Mouse (Mus musculus) gastrocnemius, adult 8-10 months (tissue): Measurements from ENCODE around the gene Zfp629. TPM values are rescaled to one million over a fixed set of nuclear protein-coding genes. Genes with fewer than 3 reads are reported as not detected.
"Not testable (repeated sequence)": the region's sequence is repeated elsewhere in the genome, so short reads cannot be mapped to it uniquely, and the experiment has no call there.

ENCODE experiments used
- DNase-seq, 2 experiments: peaks; one replicate each; pipeline ENCODE4 v3.0.0; 2022; ENCODE audit warnings: low spot score in 2 of 2
- total RNA-seq, 4 experiments: library from RNA; stranded (reverse); gene quantifications; 2 replicates each; pipeline ENCODE4 v1.2.4; 2022

Zfp629 gene
- total RNA-seq: 1 to 10 TPM; 6.8 to 7.8 (median 7.4) TPM

GRCm38 (mm10) chr7:127614891-127615843 is at the start of gene Zfp629:
TSS of gene Zfp629 (minus strand) at chr7:127615797.
- peak; percentile 59 to 60 for DNase-seq

DNA sequence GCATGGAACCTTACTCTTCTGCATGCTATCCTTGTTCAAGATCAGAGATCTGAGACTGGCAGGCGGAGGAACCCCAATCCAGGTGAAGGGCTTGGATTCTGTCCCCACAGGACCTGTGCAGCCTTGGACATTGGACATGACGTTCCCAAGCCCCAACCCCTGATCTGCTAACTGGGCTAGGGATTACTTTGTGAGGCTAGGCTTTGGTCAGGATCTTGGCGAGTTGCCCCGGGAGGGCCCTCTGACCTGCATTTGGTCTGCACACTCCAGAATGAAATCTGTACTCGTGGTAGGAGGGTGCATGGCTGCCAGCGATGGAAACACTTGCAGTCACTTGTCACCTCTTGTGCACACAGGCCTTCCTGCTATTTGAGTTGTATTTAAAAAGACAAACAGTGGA is 47.3 kb upstream of the Zfp629 start:
- no peak for DNase-seq

- no peak for DNase-seq
These were observed 46.2 kb upstream of the Zfp629 start for GRCm38 (mm10) chr7:127661833-127662232.

GRCm38 (mm10) chr7:127660882-127661281 is 45.3 kb upstream of the Zfp629 start:
- DNase-seq: no peak

DNA sequence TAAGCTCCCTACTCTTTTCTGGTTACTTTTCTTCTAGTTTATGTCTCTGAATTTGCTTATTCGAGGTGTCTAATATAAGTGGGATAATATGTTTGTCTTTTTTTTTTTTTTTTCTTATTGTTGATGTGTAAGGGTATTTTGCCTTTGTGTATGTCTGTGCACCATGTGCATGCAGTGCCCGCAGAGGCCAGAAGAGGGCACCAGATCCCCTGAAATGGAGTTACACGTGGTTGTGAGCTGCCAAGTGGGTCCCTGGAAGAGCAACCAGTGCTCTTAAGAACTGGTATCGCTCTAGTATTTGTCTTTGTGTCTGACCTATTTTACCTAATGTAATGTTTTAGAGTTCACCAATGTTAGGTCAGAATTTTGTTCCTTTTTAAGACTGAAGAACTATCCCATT is 41.3 kb upstream of the Zfp629 start:
- peak; percentile 15 to 18 for DNase-seq

DNA sequence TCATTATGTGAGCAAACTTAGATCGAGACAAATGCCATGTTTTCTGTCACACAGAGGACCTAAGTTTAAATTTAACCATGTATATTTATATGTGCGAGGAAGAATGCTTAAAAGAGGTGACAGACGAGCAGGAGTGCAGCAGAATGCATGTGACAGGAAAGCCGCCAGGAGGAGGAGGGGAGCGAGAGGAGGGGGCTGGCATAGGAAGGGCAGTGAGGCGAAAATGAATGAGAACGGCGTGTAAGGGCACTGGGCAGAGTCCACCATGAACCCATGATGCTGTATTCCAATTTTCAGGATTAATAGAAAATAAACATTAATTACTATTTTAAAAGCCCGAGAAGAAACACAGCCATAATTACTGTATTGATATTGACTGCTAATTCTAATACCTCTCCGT is 38.7 kb upstream of the Zfp629 start:
- DNase-seq: no peak

DNA sequence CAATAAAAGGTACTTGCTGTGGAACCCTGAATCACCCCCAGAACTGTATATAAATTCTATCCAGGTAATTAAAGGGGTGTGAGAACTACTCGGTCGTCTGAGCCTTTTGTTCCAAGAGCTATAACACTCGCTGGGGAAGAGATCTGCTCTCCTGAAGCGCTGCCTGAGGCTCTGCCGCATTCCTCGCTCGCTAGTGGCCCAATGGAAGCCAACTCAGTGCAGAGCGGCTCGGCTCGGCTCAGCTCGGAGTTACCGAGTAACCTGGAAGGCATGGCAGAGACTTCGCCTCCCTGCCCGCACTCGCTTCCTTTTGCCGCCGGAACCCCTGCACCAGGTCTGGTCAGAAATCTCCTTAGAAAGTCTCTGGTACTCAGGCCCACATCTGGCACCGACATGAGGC is 36.5 kb upstream of the Zfp629 start:
- no peak for DNase-seq

GRCm38 (mm10) chr7:127651624-127652023 is 36.0 kb upstream of the Zfp629 start:
- DNase-seq: no peak

- DNase-seq: no peak
These were observed 33.6 kb upstream of the Zfp629 start for GRCm38 (mm10) chr7:127649206-127649605.

DNA sequence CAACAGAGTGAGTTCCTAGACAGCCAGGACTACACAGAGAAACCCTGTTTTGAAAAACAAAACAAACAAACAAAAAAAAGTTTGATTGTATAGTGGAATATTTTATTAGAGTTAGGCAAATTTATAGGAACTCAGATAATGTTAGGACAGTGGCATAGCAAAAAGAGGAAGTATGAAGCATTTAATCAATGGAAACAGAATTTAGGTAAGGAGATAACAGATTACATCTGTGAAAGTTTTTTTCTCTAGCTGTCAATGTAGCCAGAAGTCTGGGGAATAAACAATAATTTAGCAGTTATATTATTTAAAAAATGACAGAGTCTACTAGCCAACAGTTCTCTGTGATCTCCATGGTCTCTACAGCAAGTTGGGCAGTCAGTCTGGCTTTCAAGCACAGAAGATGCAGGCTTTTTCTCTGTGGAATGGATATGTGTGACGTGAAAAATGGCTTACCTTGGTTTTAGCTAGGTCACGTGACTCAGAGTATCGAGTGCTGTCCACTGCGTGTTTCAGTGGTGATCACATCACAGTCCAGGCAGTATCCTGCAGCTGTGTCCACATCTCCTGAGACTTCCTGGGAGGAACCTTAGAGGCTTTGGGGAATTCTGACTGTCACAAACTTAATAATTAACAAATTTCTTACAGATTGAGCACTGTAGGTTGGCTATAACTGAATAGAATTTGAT is 33.1 kb upstream of the Zfp629 start:
- no peak for DNase-seq

DNA sequence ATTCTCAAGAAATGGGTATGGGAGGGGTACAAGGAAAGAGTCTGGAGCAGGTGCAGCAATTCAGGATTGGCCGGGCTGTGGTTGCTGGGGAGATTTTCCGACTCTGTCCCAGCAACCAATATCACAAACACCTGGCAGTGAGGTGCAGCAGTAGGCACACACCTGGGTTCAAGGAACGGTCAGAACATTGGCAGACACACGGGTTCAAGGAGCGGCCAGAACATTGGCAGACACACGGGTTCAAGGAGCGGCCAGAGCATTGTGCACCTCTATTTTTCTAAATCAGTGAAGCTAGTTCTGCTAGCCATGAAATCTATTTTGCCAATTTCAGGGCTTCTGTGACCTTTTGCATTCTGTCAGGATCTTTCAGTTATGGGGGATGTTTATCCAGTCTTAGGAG is 32.0 kb upstream of the Zfp629 start:
- not testable (repeated sequence) for DNase-seq

DNA sequence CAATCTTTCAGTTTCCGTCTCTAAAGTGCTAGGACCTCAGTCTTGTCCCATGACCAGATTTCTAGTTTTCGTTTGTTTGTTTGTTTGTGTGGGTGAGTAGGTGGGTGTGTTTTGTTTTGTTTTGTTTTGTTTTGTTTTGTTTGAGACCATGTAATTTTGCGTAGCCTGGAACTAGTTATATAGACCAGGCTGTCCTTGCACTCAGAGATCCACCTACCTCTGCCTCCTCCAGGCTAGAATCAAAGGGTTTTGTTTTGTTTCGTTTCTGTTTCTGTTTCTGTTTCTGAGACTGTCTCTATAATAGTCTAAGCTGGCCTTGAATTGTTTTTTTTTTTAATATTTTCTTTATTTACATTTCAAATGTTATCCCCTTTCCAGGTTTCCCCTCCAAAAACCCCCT is 30.8 kb upstream of the Zfp629 start:
- no peak for DNase-seq

- DNase-seq: no peak
These were observed 26.7 kb upstream of the Zfp629 start for GRCm38 (mm10) chr7:127642254-127642653.

DNA sequence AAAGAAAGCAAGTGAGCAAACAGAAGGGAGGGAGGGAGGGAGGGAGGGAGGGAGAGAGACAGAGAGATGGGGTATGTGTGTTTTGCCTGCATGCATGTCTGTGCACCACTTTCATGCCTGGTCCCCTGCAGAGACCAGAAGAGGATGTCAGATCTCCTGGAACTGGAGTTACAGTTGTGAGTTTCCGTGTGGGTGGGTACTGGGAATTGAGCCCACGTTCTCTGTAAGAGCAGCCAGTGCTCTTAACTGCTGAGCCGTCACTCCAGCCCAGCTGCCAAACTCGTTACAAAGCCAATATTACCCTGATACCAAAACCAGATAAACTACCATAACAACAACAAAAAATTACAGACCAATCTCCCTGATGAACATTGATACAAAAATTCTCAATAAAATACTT is 25.7 kb upstream of the Zfp629 start:
- DNase-seq: no peak

DNA sequence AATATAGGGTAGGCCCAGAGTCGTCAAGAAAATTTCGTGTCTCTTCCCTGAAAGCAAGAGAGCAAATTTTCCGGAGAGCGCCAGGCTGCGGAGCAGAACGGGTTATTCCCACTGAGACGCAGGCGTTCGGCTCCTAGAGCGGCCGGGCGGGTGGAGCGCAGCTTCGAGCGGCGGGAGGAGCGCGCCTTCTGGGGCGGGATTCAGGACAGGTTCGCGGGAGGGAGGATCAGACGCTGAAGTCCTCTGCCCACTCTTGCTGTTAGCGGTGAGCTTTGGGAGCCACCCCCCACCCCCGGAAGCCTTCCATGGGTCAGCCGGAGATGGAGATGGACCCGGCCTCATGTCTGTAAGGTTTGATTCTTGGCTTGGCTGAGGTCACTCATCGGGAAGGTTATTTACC is 21.4 kb upstream of the Zfp629 start:
- DNase-seq: peak; percentile 56 to 58

DNA sequence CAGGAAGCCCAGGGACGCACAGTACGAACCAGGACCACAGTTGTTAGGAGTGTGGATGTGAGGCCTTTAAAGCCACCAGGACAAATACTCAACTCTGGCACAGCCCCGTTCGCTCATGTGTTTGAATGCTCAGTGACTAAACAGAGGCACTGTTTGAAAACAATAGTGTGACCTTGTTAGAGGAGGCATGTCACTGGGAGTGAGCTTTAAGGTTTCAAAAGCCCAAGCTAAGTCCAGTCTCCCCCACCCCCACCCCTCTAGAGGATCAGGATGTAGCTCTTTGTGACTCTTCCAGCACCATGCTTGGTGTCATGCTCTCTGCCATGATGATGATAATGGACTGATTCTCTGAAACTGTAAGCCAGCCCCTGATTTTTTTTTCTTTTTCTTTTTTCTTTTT is 15.8 kb upstream of the Zfp629 start:
- no peak for DNase-seq

DNA sequence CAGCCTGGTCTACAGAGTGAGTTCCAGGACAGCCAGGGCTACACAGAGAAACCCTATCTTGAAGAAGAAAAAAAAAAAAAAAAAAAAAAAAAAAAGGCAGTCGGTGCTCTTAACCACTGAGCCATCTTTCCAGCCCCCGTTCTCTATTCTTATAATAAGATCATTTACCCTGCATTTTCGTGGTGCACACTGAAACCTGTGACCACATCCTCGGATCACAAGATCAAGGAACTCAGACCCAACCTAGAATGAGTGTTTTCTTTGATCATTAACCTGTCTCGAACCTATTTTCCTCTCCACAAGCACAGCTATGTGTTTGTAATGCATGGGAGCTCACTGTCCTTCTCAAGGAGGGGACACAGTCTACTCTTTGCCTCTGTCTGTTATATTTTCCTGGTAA is 13.0 kb upstream of the Zfp629 start:
- DNase-seq: no peak

- DNase-seq: no peak
These were observed 10.9 kb upstream of the Zfp629 start for GRCm38 (mm10) chr7:127626471-127626870.

DNA sequence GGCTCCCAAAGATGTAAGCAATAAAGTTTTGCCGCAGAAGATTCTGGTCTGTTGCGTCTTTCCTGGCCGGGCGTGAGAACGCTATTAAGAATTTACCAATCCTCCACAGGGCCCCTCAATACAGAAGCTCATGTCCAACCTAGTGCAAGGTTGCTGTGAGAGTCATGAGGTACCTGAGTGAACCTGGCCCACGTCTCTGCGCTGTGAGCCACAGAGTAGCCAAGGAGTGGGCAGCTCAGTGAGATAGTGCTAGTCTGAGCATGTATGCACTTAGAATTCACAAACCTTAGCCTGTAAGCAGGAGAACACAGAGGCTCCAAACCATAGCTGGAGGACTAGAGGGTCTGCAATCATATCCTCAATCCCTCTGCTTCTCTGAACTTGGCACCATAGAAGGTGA is 10.4 kb upstream of the Zfp629 start:
- no peak for DNase-seq

DNA sequence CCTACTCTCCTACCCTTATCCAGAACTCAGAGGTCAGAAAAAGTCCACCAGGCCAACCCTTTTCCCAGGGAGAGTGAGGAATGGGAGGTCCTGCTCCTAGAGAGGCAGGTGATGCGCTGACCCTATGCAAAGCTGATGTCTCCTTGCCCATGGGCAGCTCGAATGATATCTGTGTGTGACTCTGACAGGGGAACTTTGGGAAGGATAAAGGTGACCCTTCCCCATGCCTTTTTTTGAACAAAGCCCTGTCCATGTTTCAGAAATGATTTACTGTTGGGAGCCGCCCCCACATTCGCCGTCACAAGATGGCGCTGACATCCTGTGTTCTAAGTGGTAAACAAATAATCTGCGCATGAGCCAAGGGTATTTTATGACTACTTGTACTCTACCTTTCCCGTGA is 2.8 kb upstream of the Zfp629 start:
- DNase-seq: not testable (repeated sequence)

- DNase-seq: no peak
These were observed 2.4 kb upstream of the Zfp629 start for GRCm38 (mm10) chr7:127617962-127618361.

GRCm38 (mm10) chr7:127616881-127617280 is 1.3 kb upstream of the Zfp629 start:
- no peak for DNase-seq

- no peak for DNase-seq
These were observed 739 bp upstream of the Zfp629 start for GRCm38 (mm10) chr7:127616336-127616735.
